Mouse (Mus musculus): ENCODE measurements at regions not wholly inside any gene's neighbourhood (a gene's known extent, or its start where the extent isn't known, plus 50 kb on each side); places are given as distances from the start of the nearest gene placed in this dataset.

GRCm38 (mm10) chr2:173405629-173406028 lies 116.8 kb upstream of the 1700021F07Rik start:
- Histone ChIP-seq H3K27ac (ENCODE audit: low read length) (no peak overlapping the region), H3K4me1 (ENCODE audit: control insufficient read depth, insufficient read depth, low read length) (0 out of 2 replicates have a peak, but pooled peaks cover 4% of the 10 kb centered on the region), H3K27me3 (ENCODE audit: control insufficient read depth, insufficient read depth, low read length) (no peaks in the 10 kb centered on the region), H3K4me2 (ENCODE audit: low read depth, low read length) (no peak overlapping the region), H3K9me3 (replicated peaks; ENCODE audit: control insufficient read depth, low read length) (no peaks in the 10 kb centered on the region), H3K9ac (ENCODE audit: low read length) (no peak overlapping the region), H3K36me3 (ENCODE audit: control insufficient read depth, insufficient read depth, low read length) (no peaks in the 10 kb centered on the region), H3K4me3 (replicated peaks; ENCODE audit: low read length) (no peak overlapping the region)
- WGBS: 81% methylated on average over 12 of the region's 12 CpGs
- no peak for ATAC-seq (ENCODE audit: insufficient read depth, low FRiP score)

DNA sequence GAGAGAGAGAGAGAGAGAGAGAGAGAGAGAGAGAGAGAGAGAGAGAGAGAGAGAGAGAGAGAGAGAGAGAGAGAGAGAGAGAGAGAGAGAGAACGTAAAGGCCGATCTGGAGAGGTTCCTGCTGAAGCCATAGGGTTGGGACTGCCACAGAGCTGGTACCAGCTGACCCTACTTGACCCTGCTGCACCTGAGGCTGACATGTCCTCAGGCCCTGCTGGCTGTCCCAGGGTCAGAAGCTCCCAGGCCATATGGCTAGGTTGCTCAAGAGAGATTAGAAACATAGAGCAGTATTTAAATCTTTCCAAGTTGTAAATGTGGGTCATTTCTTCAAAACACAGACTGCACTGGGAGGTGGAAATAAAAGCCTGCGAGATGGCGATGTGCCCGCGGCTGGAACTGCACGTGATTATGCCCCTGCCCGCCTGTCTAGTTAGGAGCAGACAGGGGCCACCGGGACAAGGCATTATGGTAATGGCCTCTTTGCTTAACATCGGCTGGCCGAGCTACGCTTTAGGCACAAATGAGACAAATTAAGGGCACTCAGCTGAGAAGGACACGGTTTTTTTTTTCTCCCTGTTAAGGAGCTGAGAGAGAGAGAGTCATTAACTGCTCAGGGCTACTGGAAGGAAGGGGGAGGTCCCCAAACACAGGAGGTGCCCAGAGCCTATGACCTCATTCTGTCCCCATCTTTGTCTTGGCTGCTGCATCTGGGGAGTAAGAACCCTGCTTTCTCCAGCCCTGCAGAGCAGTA lies 115.9 kb upstream of the 1700021F07Rik start:
- H3K4me3 ChIP-seq (replicated peaks; ENCODE audit: low read length): no peak overlapping the region
- H3K9me3 ChIP-seq (replicated peaks; ENCODE audit: control insufficient read depth, low read length): no peaks in the 10 kb centered on the region
- H3K9ac ChIP-seq (ENCODE audit: low read length): no peak overlapping the region
- H3K4me1 ChIP-seq (ENCODE audit: control insufficient read depth, insufficient read depth, low read length): 0 out of 2 replicates have a peak, but pooled peaks cover 4% of the 10 kb centered on the region
- H3K4me2 ChIP-seq (ENCODE audit: low read depth, low read length): no peak overlapping the region
- ATAC-seq (ENCODE audit: insufficient read depth, low FRiP score): no peak
- H3K36me3 ChIP-seq (ENCODE audit: control insufficient read depth, insufficient read depth, low read length): no peaks in the 10 kb centered on the region
- 49% methylated on average over 13 of the region's 13 CpGs for WGBS
- H3K27ac ChIP-seq (ENCODE audit: low read length): no peak overlapping the region
- no peaks in the 10 kb centered on the region for H3K27me3 ChIP-seq (ENCODE audit: control insufficient read depth, insufficient read depth, low read length)

- no peak for ATAC-seq (ENCODE audit: insufficient read depth, low FRiP score)
- Histone ChIP-seq H3K9ac (ENCODE audit: low read length) (no peak overlapping the region), H3K9me3 (replicated peaks; ENCODE audit: control insufficient read depth, low read length) (no peaks in the 10 kb centered on the region), H3K4me1 (ENCODE audit: control insufficient read depth, insufficient read depth, low read length) (0 out of 2 replicates have a peak, but pooled peaks cover 4% of the 10 kb centered on the region), H3K27me3 (ENCODE audit: control insufficient read depth, insufficient read depth, low read length) (no peaks in the 10 kb centered on the region), H3K4me3 (replicated peaks; ENCODE audit: low read length) (no peak overlapping the region), H3K36me3 (ENCODE audit: control insufficient read depth, insufficient read depth, low read length) (no peaks in the 10 kb centered on the region), H3K4me2 (ENCODE audit: low read depth, low read length) (no peak overlapping the region), H3K27ac (ENCODE audit: low read length) (no peak overlapping the region)
- WGBS: 79% methylated on average over 3 of the region's 3 CpGs
These were observed 115.3 kb upstream of the 1700021F07Rik start for GRCm38 (mm10) chr2:173407133-173407532.

DNA sequence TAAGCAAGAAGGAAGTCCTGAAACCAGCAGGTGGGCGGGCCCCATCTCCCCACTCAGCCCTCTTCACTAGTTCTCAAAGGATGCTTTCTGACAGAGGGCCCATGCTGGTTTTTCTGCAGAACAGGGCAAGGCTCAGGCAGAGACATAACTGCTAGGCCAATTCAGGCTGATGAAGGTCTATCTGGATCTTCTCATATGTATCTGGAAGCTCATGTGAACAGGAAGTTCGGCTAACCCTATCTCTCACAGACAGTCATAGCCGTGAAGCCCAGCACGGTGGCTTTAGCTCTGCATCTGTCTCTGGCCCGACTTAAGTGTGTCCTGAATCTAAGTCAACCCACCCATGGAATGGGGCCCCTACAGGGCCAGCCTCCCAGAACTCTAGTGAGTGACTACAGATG lies 113.7 kb upstream of the 1700021F07Rik start:
- no peak for ATAC-seq (ENCODE audit: insufficient read depth, low FRiP score)
- Histone ChIP-seq H3K36me3 (ENCODE audit: control insufficient read depth, insufficient read depth, low read length) (no peaks in the 10 kb centered on the region), H3K4me3 (replicated peaks; ENCODE audit: low read length) (no peak overlapping the region), H3K9ac (ENCODE audit: low read length) (no peak overlapping the region), H3K9me3 (replicated peaks; ENCODE audit: control insufficient read depth, low read length) (no peaks in the 10 kb centered on the region), H3K4me1 (ENCODE audit: control insufficient read depth, insufficient read depth, low read length) (0 out of 2 replicates have a peak, but pooled peaks cover 4% of the 10 kb centered on the region), H3K27ac (ENCODE audit: low read length) (no peak overlapping the region), H3K4me2 (ENCODE audit: low read depth, low read length) (no peak overlapping the region), H3K27me3 (ENCODE audit: control insufficient read depth, insufficient read depth, low read length) (no peaks in the 10 kb centered on the region)
- 71% methylated on average over 5 of the region's 5 CpGs for WGBS

GRCm38 (mm10) chr2:173409433-173409832 lies 113.0 kb upstream of the 1700021F07Rik start:
- Histone ChIP-seq H3K36me3 (ENCODE audit: control insufficient read depth, insufficient read depth, low read length) (no peaks in the 10 kb centered on the region), H3K4me1 (ENCODE audit: control insufficient read depth, insufficient read depth, low read length) (0 out of 2 replicates have a peak, but pooled peaks cover 4% of the 10 kb centered on the region), H3K27ac (ENCODE audit: low read length) (no peak overlapping the region), H3K27me3 (ENCODE audit: control insufficient read depth, insufficient read depth, low read length) (no peaks in the 10 kb centered on the region), H3K4me2 (ENCODE audit: low read depth, low read length) (no peak overlapping the region), H3K9ac (ENCODE audit: low read length) (no peak overlapping the region), H3K9me3 (replicated peaks; ENCODE audit: control insufficient read depth, low read length) (no peaks in the 10 kb centered on the region), H3K4me3 (replicated peaks; ENCODE audit: low read length) (no peak overlapping the region)
- no peak for ATAC-seq (ENCODE audit: insufficient read depth, low FRiP score)
- 43% methylated on average over 16 of the region's 16 CpGs for WGBS

DNA sequence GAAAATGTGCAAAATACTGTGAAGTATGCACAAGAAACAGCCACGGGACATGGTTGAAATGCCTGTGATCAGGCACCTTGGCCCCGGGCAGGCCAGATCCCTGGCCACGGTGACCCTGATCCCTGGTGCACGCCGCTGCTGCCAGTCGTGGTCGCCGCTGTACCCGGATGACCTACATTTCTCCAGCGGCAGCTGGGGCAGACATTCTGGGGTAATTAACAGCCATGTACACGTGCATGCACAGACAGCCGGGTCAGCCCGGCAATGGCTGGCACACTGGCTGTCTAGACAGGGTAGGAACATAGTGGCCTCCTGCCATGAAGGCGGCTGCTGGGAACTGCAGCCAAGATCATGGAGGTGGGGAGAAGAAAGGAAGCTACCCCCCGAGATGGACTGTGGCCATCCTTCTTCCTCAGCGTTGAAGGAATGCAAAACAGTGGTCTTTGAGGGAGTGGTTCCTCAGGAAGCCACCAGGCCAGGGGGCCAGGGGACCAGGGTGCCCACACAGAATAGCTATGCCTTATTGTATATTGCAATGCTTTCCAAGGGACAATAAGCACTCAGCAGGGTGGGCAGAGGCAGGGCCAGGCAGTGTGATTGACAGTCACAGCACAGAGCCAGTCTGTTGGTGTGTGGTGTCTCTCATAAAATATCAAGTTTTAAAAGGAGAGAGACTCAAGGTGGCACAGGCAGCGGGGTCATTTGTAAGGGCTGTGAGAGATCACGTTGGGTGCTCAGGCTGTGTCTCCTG lies 108.3 kb upstream of the 1700021F07Rik start:
- Histone ChIP-seq H3K9me3 (replicated peaks; ENCODE audit: control insufficient read depth, low read length) (no peaks in the 10 kb centered on the region), H3K27ac (ENCODE audit: low read length) (no peak overlapping the region), H3K27me3 (ENCODE audit: control insufficient read depth, insufficient read depth, low read length) (no peaks in the 10 kb centered on the region), H3K4me2 (ENCODE audit: low read depth, low read length) (no peak overlapping the region), H3K9ac (ENCODE audit: low read length) (no peak overlapping the region), H3K4me3 (replicated peaks; ENCODE audit: low read length) (no peak overlapping the region), H3K36me3 (ENCODE audit: control insufficient read depth, insufficient read depth, low read length) (no peaks in the 10 kb centered on the region), H3K4me1 (ENCODE audit: control insufficient read depth, insufficient read depth, low read length) (no peaks in the 10 kb centered on the region)
- 0 out of 2 replicates have a peak, but pooled peaks have one; percentile 18 for ATAC-seq (ENCODE audit: insufficient read depth, low FRiP score)
- 66% methylated on average over 18 of the region's 18 CpGs for WGBS

- H3K4me1 ChIP-seq (ENCODE audit: control insufficient read depth, insufficient read depth, low read length): peaks cover 4% of the 10 kb centered on the region; the same call in 1 of the 2 replicates
- H3K36me3 ChIP-seq (ENCODE audit: control insufficient read depth, insufficient read depth, low read length): no peaks in the 10 kb centered on the region
- no peak overlapping the region for H3K9ac ChIP-seq (ENCODE audit: low read length)
- no peak for ATAC-seq (ENCODE audit: insufficient read depth, low FRiP score)
- H3K4me2 ChIP-seq (ENCODE audit: low read depth, low read length): no peak overlapping the region
- H3K27me3 ChIP-seq (ENCODE audit: control insufficient read depth, insufficient read depth, low read length): no peaks in the 10 kb centered on the region
- H3K9me3 ChIP-seq (replicated peaks; ENCODE audit: control insufficient read depth, low read length): no peaks in the 10 kb centered on the region
- H3K27ac ChIP-seq (ENCODE audit: low read length): no peak overlapping the region
- H3K4me3 ChIP-seq (replicated peaks; ENCODE audit: low read length): no peak overlapping the region
- 85% methylated on average over 7 of the region's 7 CpGs for WGBS
These were observed 107.0 kb upstream of the 1700021F07Rik start for GRCm38 (mm10) chr2:173415429-173415828.

DNA sequence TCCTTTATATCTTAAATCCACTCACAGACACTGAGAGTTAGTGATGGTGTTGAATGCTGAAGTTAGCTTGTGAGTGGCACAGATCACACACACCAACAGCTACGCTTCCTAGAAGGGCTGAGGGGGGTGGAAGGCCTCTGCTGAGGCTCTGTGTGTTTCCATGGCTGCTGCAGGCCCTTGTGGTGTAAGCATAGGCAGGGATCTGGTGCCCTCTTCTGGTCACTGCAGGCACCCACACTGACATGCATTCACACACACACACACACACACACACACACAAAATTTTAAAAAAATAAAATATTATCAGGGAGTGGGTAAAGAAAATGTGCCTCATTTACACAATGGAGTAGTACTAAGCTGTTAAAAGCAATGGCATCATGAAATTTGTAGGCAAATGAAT lies 105.5 kb upstream of the 1700021F07Rik start:
- no peaks in the 10 kb centered on the region for H3K36me3 ChIP-seq (ENCODE audit: control insufficient read depth, insufficient read depth, low read length)
- peaks cover 8% of the 10 kb centered on the region; the same call in 1 of the 2 replicates for H3K4me1 ChIP-seq (ENCODE audit: control insufficient read depth, insufficient read depth, low read length)
- no peaks in the 10 kb centered on the region for H3K9me3 ChIP-seq (replicated peaks; ENCODE audit: control insufficient read depth, low read length)
- H3K4me2 ChIP-seq (ENCODE audit: low read depth, low read length): no peak overlapping the region
- no peak for ATAC-seq (ENCODE audit: insufficient read depth, low FRiP score)
- no peak overlapping the region for H3K9ac ChIP-seq (ENCODE audit: low read length)
- no peak overlapping the region for H3K4me3 ChIP-seq (replicated peaks; ENCODE audit: low read length)
- no peak overlapping the region for H3K27ac ChIP-seq (ENCODE audit: low read length)
- H3K27me3 ChIP-seq (ENCODE audit: control insufficient read depth, insufficient read depth, low read length): no peaks in the 10 kb centered on the region
- WGBS: 92% methylated on average over 1 of the region's 1 CpGs

- H3K9ac ChIP-seq (ENCODE audit: low read length): no peak overlapping the region
- H3K4me3 ChIP-seq (replicated peaks; ENCODE audit: low read length): no peak overlapping the region
- peaks cover 8% of the 10 kb centered on the region; the same call in 1 of the 2 replicates for H3K4me1 ChIP-seq (ENCODE audit: control insufficient read depth, insufficient read depth, low read length)
- H3K4me2 ChIP-seq (ENCODE audit: low read depth, low read length): no peak overlapping the region
- no peak overlapping the region for H3K27ac ChIP-seq (ENCODE audit: low read length)
- H3K36me3 ChIP-seq (ENCODE audit: control insufficient read depth, insufficient read depth, low read length): no peaks in the 10 kb centered on the region
- 68% methylated on average over 7 of the region's 7 CpGs for WGBS
- H3K27me3 ChIP-seq (ENCODE audit: control insufficient read depth, insufficient read depth, low read length): no peaks in the 10 kb centered on the region
- no peaks in the 10 kb centered on the region for H3K9me3 ChIP-seq (replicated peaks; ENCODE audit: control insufficient read depth, low read length)
- ATAC-seq (ENCODE audit: insufficient read depth, low FRiP score): no peak
These were observed 103.4 kb upstream of the 1700021F07Rik start for GRCm38 (mm10) chr2:173418951-173419350.

All from stomach, embryonic 16.5 days (tissue).